Mouse (Mus musculus): Measurements from ENCODE around the gene Sult6b2. TPM values are rescaled to one million over a fixed set of nuclear protein-coding genes. Genes with fewer than 3 reads are reported as not detected.

Gene Sult6b2
- polyA plus RNA-seq, 1 experiment from 2014 or later, result 53.2 TPM

DNA sequence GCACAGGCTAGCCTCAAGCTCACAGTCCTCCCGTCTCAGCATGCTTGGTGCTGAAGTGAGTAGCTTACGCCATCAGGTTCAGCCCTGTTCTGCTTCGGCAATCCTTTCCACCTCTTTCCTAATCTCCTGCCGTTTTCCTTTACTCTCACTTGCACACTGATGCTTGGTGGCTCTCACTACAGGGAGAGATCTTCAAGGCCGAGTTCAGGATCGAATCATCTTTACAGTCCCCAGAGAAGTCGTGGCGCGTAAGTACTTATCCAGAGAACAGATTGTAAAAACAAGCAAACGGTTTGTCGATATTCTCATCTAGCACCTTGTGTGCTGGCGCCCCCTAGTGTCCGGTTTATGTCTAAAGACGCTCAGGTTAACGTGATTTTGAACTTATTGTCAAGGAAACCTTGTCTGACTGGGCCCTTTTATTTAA, 10.2 kb upstream of the Sult6b2 start:
- H3K27me3 ChIP-seq (replicated peaks; ENCODE audit: control insufficient read depth, insufficient read depth, low read length), result no peaks in the 10 kb centered on the region
- TF ChIP-seq CTCF (IDR thresholded peaks at IDR 0.05; ENCODE audit: low read depth), result peak; percentile 97
- no peaks in the 10 kb centered on the region for H3K9me3 ChIP-seq (ENCODE audit: control insufficient read depth)
- ATAC-seq, result peak; percentile 67
- peak overlapping the region; percentile 60 for H3K4me2 ChIP-seq (replicated peaks; ENCODE audit: low read depth)
- no peaks in the 10 kb centered on the region for H3K36me3 ChIP-seq (ENCODE audit: control insufficient read depth, insufficient read depth)
- H3K9ac ChIP-seq (ENCODE audit: low read depth, low read length), result no peak overlapping the region
- H3K4me1 ChIP-seq (replicated peaks; ENCODE audit: control insufficient read depth, insufficient read depth, low read length), result no peaks in the 10 kb centered on the region
- H3K27ac ChIP-seq (ENCODE audit: low read depth, low read length), result no peak overlapping the region
- peak overlapping the region; percentile 17 for H3K4me3 ChIP-seq (ENCODE audit: low read depth, low read length)
- WGBS, result 1% methylated on average over 15 of the region's 15 CpGs

DNA sequence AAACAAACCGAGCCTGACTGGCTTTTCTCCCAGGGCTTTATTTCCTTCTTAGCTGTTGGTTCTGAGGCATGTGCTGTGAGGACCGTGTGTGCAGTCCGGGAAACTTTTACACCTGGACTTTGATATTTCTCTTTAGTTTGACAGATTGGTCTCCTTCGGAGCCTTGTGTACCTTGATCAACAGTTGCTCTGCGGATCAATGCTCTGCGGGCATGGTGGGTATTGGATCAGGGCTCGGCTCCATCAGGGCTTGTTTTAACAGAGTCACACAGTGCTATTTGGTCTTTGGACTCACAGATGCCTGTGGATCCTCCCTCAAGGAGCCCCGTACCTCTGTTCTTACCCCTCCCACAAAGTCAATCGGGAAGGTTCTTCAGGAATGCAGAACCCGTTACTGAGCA, 9.7 kb upstream of the Sult6b2 start:
- Histone ChIP-seq H3K27ac (ENCODE audit: low read depth, low read length) (peak overlapping the region; percentile 7; the same call in 1 of the 2 replicates), H3K4me3 (ENCODE audit: low read depth, low read length) (peak overlapping the region; percentile 17), H3K4me1 (replicated peaks; ENCODE audit: control insufficient read depth, insufficient read depth, low read length) (no peaks in the 10 kb centered on the region), H3K9ac (ENCODE audit: low read depth, low read length) (no peak overlapping the region), H3K36me3 (ENCODE audit: control insufficient read depth, insufficient read depth) (no peaks in the 10 kb centered on the region), H3K9me3 (ENCODE audit: control insufficient read depth) (no peaks in the 10 kb centered on the region), H3K4me2 (replicated peaks; ENCODE audit: low read depth) (peak overlapping the region; percentile 60), H3K27me3 (replicated peaks; ENCODE audit: control insufficient read depth, insufficient read depth, low read length) (no peaks in the 10 kb centered on the region)
- no peak for TF ChIP-seq CTCF (IDR thresholded peaks at IDR 0.05; ENCODE audit: low read depth)
- 26% methylated on average over 10 of the region's 10 CpGs for WGBS
- peak; percentile 59 for ATAC-seq

DNA sequence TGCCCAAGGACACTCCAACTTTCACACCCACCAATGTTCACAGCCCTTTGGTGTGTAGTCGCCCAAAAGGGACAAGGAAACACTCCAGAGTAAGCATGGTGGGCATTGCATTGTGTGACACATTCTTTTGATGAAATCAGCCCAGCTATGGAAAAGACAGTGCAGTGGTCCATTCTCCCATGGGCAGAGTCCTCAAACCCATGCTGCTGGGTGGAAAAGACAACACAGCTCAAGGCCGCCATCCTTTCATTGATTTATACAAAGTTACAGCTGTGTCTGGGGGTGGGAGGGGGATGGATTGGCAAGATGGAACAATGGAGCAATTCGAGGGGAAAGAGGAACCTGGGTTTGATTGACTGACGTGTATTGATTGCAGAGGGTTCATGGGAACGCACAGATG, 8.7 kb upstream of the Sult6b2 start:
- WGBS, result 86% methylated on average over 5 of the region's 5 CpGs
- TF ChIP-seq CTCF (IDR thresholded peaks at IDR 0.05; ENCODE audit: low read depth), result no peak
- no peak overlapping the region for H3K4me3 ChIP-seq (ENCODE audit: low read depth, low read length)

DNA sequence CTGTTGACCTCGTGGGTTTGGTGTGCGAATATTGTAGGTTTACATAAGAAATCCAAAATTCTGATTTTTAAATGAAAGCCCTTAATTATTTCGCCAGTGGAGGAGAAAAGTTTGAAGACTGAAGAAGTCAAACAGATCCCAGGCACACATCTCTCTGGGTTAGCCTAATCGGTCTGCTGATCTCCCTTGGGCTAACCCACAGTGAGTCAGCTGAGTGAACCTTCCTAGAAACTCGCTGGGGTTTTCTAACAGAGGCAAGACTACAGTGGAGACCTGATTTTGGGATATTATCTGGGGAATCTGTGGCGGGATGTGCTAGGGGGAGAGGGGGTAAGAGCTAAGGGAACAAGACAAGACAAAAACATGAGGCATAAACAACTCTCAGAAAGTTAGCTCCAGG, 5.9 kb upstream of the Sult6b2 start:
- Histone ChIP-seq H3K4me2 (replicated peaks; ENCODE audit: low read depth) (no peak overlapping the region), H3K9me3 (ENCODE audit: control insufficient read depth) (no peaks in the 10 kb centered on the region), H3K9ac (ENCODE audit: low read depth, low read length) (no peak overlapping the region), H3K27ac (ENCODE audit: low read depth, low read length) (no peak overlapping the region), H3K4me1 (replicated peaks; ENCODE audit: control insufficient read depth, insufficient read depth, low read length) (0 out of 2 replicates have a peak, but pooled peaks cover 7% of the 10 kb centered on the region), H3K36me3 (ENCODE audit: control insufficient read depth, insufficient read depth) (no peaks in the 10 kb centered on the region), H3K4me3 (ENCODE audit: low read depth, low read length) (no peak overlapping the region), H3K27me3 (replicated peaks; ENCODE audit: control insufficient read depth, insufficient read depth, low read length) (no peaks in the 10 kb centered on the region)
- ATAC-seq, result no peak
- no peak for TF ChIP-seq CTCF (IDR thresholded peaks at IDR 0.05; ENCODE audit: low read depth)
- WGBS, result 73% methylated on average over 6 of the region's 6 CpGs

More for the DNA sequence above, 8.7 kb upstream of the Sult6b2 start:
- H3K4me2 ChIP-seq (replicated peaks; ENCODE audit: low read depth), result no peak overlapping the region
- no peaks in the 10 kb centered on the region for H3K4me1 ChIP-seq (replicated peaks; ENCODE audit: control insufficient read depth, insufficient read depth, low read length)
- H3K36me3 ChIP-seq (ENCODE audit: control insufficient read depth, insufficient read depth), result no peaks in the 10 kb centered on the region
- no peak for ATAC-seq
- no peaks in the 10 kb centered on the region for H3K27me3 ChIP-seq (replicated peaks; ENCODE audit: control insufficient read depth, insufficient read depth, low read length)
- H3K27ac ChIP-seq (ENCODE audit: low read depth, low read length), result no peak overlapping the region
- no peaks in the 10 kb centered on the region for H3K9me3 ChIP-seq (ENCODE audit: control insufficient read depth)
- H3K9ac ChIP-seq (ENCODE audit: low read depth, low read length), result no peak overlapping the region

DNA sequence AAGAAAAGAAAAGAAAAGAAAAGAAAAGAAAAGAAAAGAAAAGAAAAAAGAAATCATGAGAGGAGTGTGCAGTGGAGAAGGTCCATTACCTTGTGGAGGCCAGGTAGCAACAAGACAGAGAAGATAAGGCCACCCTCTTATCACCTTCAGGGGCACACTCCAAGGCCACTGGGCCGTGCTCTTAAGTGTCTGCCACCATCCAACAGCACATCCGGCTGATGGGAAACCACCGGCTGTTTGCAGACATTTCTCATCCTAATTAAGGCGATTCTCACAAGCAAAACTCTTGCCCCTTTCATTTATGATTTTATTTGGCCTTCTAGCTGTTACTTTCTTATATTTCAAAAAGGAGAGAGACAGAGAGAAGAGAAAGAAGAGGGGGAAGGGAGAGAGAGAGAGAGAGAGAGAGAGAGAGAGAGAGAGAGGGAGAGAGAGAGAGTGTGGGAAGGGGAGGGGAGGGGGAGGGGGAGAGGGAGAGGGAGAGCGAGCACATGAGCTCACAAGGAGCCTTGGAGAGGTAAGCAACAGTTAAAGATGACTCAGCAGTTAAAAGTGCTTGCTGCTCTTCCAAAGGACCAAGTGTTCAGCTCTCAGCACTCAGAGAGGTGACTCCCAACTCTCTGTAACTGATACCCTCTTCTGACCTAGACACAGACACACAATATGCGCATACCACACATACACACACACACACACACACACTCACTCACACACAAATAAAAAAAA, 5.2 kb upstream of the Sult6b2 start:
- H3K27ac ChIP-seq (ENCODE audit: low read depth, low read length), result no peak overlapping the region
- ATAC-seq, result peak; percentile 68
- no peaks in the 10 kb centered on the region for H3K36me3 ChIP-seq (ENCODE audit: control insufficient read depth, insufficient read depth)
- H3K27me3 ChIP-seq (replicated peaks; ENCODE audit: control insufficient read depth, insufficient read depth, low read length), result no peaks in the 10 kb centered on the region
- no peak for TF ChIP-seq CTCF (IDR thresholded peaks at IDR 0.05; ENCODE audit: low read depth)
- H3K4me1 ChIP-seq (replicated peaks; ENCODE audit: control insufficient read depth, insufficient read depth, low read length), result 0 out of 2 replicates have a peak, but pooled peaks cover 7% of the 10 kb centered on the region
- 0 out of 2 replicates have a peak overlapping the region, but pooled peaks have one; percentile 27 for H3K4me2 ChIP-seq (replicated peaks; ENCODE audit: low read depth)
- H3K4me3 ChIP-seq (ENCODE audit: low read depth, low read length), result no peak overlapping the region
- H3K9ac ChIP-seq (ENCODE audit: low read depth, low read length), result no peak overlapping the region
- WGBS, result 29% methylated on average over 6 of the region's 6 CpGs
- no peaks in the 10 kb centered on the region for H3K9me3 ChIP-seq (ENCODE audit: control insufficient read depth)

DNA sequence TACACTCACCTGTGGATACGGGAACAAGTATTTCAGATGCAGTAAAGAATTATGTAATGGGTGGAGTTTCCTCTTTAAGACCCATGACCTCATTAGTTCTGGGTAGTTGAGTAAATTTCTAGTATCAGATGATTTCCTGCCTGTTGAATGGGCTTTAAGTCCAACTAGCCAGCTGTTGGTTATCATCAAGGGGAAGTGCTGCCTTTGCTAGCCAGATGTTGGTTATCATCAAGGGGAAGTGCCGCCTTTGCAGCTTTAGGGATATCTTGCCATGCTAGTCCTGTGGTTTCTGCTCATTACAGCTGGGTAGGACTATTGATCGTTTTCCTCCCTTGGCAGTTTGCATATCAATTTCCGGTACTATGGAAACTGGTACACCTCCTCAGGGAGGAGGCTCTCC, 2.0 kb upstream of the Sult6b2 start:
- H3K36me3 ChIP-seq (ENCODE audit: control insufficient read depth, insufficient read depth), result no peaks in the 10 kb centered on the region
- peak; percentile 53 for ATAC-seq
- no peak for TF ChIP-seq CTCF (IDR thresholded peaks at IDR 0.05; ENCODE audit: low read depth)
- WGBS, result 49% methylated on average over 4 of the region's 4 CpGs
- H3K27ac ChIP-seq (ENCODE audit: low read depth, low read length), result no peak overlapping the region
- H3K9me3 ChIP-seq (ENCODE audit: control insufficient read depth), result no peaks in the 10 kb centered on the region
- no peaks in the 10 kb centered on the region for H3K27me3 ChIP-seq (replicated peaks; ENCODE audit: control insufficient read depth, insufficient read depth, low read length)
- H3K4me2 ChIP-seq (replicated peaks; ENCODE audit: low read depth), result no peak overlapping the region
- no peak overlapping the region for H3K4me3 ChIP-seq (ENCODE audit: low read depth, low read length)
- H3K9ac ChIP-seq (ENCODE audit: low read depth, low read length), result no peak overlapping the region
- H3K4me1 ChIP-seq (replicated peaks; ENCODE audit: control insufficient read depth, insufficient read depth, low read length), result 0 out of 2 replicates have a peak, but pooled peaks cover 11% of the 10 kb centered on the region

All from intestine, postnatal 0 days (tissue).